Mouse (Mus musculus): ENCODE measurements around the gene Gcm1.
A peak's percentile ranks its signal among the peaks of the same experiment; 100 is the strongest.
"Not testable (repeated sequence)": the region's sequence is repeated elsewhere in the genome, so short reads cannot be mapped to it uniquely, and the experiment has no call there.

Gene Gcm1

GRCm38 (mm10) chr9:78046755-78047154 is 5.0 kb upstream of the Gcm1 start:
- DNase-seq (ENCODE audit: low spot score), result peak; percentile 26

- DNase-seq (ENCODE audit: low spot score), result no peak
These were observed 1.2 kb upstream of the Gcm1 start for GRCm38 (mm10) chr9:78050452-78050970.

- no peak for DNase-seq (ENCODE audit: low spot score)
These were observed 2.1 kb downstream of the Gcm1 start for GRCm38 (mm10) chr9:78053821-78054220.

GRCm38 (mm10) chr9:78054298-78054697 is 2.6 kb downstream of the Gcm1 start:
- DNase-seq (ENCODE audit: low spot score), result no peak

- DNase-seq (ENCODE audit: low spot score), result no peak
These were observed 7.9 kb downstream of the Gcm1 start for GRCm38 (mm10) chr9:78059525-78060120.

- DNase-seq (ENCODE audit: low spot score), result no peak
These were observed 10.7 kb downstream of the Gcm1 start for GRCm38 (mm10) chr9:78062392-78062791.

- DNase-seq (ENCODE audit: low spot score), result no peak
These were observed 12.4 kb downstream of the Gcm1 start for GRCm38 (mm10) chr9:78064121-78064520.

GRCm38 (mm10) chr9:78070496-78070895 is 18.8 kb downstream of the Gcm1 start:
- no peak for DNase-seq (ENCODE audit: low spot score)

- DNase-seq (ENCODE audit: low spot score), result no peak
These were observed 19.9 kb downstream of the Gcm1 start for GRCm38 (mm10) chr9:78071626-78072025.

GRCm38 (mm10) chr9:78073291-78073690 is 21.6 kb downstream of the Gcm1 start:
- DNase-seq (ENCODE audit: low spot score), result not testable (repeated sequence)

- peak; percentile 18 for DNase-seq (ENCODE audit: low spot score)
These were observed 22.1 kb downstream of the Gcm1 start for GRCm38 (mm10) chr9:78073713-78074340.

- DNase-seq (ENCODE audit: low spot score), result no peak
These were observed 23.5 kb downstream of the Gcm1 start for GRCm38 (mm10) chr9:78075256-78075655.

- no peak for DNase-seq (ENCODE audit: low spot score)
These were observed 26.5 kb downstream of the Gcm1 start for GRCm38 (mm10) chr9:78078240-78078639.

- no peak for DNase-seq (ENCODE audit: low spot score)
These were observed 30.1 kb downstream of the Gcm1 start for GRCm38 (mm10) chr9:78081835-78082234.

- no peak for DNase-seq (ENCODE audit: low spot score)
These were observed 32.6 kb downstream of the Gcm1 start for GRCm38 (mm10) chr9:78084341-78084740.

- no peak for DNase-seq (ENCODE audit: low spot score)
These were observed 34.1 kb downstream of the Gcm1 start for GRCm38 (mm10) chr9:78085722-78086287.

- DNase-seq (ENCODE audit: low spot score), result no peak
These were observed 36.0 kb downstream of the Gcm1 start for GRCm38 (mm10) chr9:78087751-78088150.

- no peak for DNase-seq (ENCODE audit: low spot score)
These were observed 36.8 kb downstream of the Gcm1 start for GRCm38 (mm10) chr9:78088521-78088920.

- DNase-seq (ENCODE audit: low spot score), result no peak
These were observed 37.2 kb downstream of the Gcm1 start for GRCm38 (mm10) chr9:78088971-78089370.

GRCm38 (mm10) chr9:78089906-78090305 is 38.2 kb downstream of the Gcm1 start:
- DNase-seq (ENCODE audit: low spot score), result no peak

- DNase-seq (ENCODE audit: low spot score), result no peak
These were observed 38.9 kb downstream of the Gcm1 start for GRCm38 (mm10) chr9:78090596-78090995.

- DNase-seq (ENCODE audit: low spot score), result no peak
These were observed 44.0 kb downstream of the Gcm1 start for GRCm38 (mm10) chr9:78095686-78096085.

- DNase-seq (ENCODE audit: low spot score), result peak; percentile 25
These were observed 44.7 kb downstream of the Gcm1 start for GRCm38 (mm10) chr9:78096376-78096775.

Data from T-cell, adult 2 months (primary cell).